Mouse (Mus musculus) hindbrain, embryonic 16.5 days (tissue): ENCODE data around the gene Gm42674. TPM values are rescaled to one million over a fixed set of nuclear protein-coding genes. Genes with fewer than 3 reads are reported as not detected.

Experiments
- ATAC-seq: fragments of 200-750 bp; cut with Nextera tagmentation; 2 replicates; pipeline ENCODE4 v1.8.0; 2017; ENCODE audit warnings: moderate TSS enrichment, moderate library complexity
- H3K27ac ChIP-seq: fragments of 300-500 bp; sonication (generic); 2 replicates; pipeline ENCODE4 v1.5.1; 2014; ENCODE audit warnings: low read depth, mild to moderate bottlenecking, control low read depth, low read length, moderate library complexity
- H3K27me3 ChIP-seq: fragments of 300-500 bp; sonication (generic); replicated peaks from 2 replicates; pipeline ENCODE4 v1.6.1; 2014; ENCODE audit warnings: low read length; ENCODE audit not compliant: control insufficient read depth, insufficient read depth
- H3K36me3 ChIP-seq: fragments of 300-500 bp; sonication (generic); 2 replicates; pipeline ENCODE4 v1.6.1; 2014; ENCODE audit warnings: mild to moderate bottlenecking, low read length, moderate library complexity, mixed read lengths; ENCODE audit not compliant: control insufficient read depth, insufficient read depth
- H3K4me1 ChIP-seq: fragments of 300-500 bp; sonication (generic); 2 replicates; pipeline ENCODE4 v1.6.1; 2014; ENCODE audit warnings: low read depth, low read length; ENCODE audit not compliant: control insufficient read depth, insufficient read depth
- H3K4me2 ChIP-seq: fragments of 300-500 bp; sonication (generic); 2 replicates; pipeline ENCODE4 v1.6.1; 2014; ENCODE audit warnings: mild to moderate bottlenecking, low read length, control low read depth, moderate library complexity
- H3K4me3 ChIP-seq: fragments of 300-500 bp; sonication (generic); 2 replicates; pipeline ENCODE4 v1.5.1; 2014; ENCODE audit warnings: mild to moderate bottlenecking, low read length, control low read depth, moderate library complexity
- H3K9ac ChIP-seq: fragments of 300-500 bp; sonication (generic); 2 replicates; pipeline ENCODE4 v1.6.1; 2014; ENCODE audit warnings: low read depth, mild to moderate bottlenecking, control low read depth, low read length, moderate library complexity
- H3K9me3 ChIP-seq: fragments of 300-500 bp; sonication (generic); 2 replicates; pipeline ENCODE4 v1.6.1; 2014; ENCODE audit warnings: mild to moderate bottlenecking, low read length, moderate library complexity; ENCODE audit not compliant: control insufficient read depth
- WGBS: fragments of 180-500 bp; shearing (Covaris S2); extraction: QIAGEN DNeasy Blood & Tissue Kit; methylation state at CpG from one replicate; pipeline ENCODE4 v1.1.7; 2014; 5-methylcytosine and 5-hydroxymethylcytosine counted together
- polyA plus RNA-seq: library from polyadenylated mRNA; unstranded; fragments of >200 nt; fragmentation: Nextera tagmentation; extraction: Ambion mirVana; gene quantifications from 2 replicates; pipeline ENCODE4 v1.2.1, GENCODE M21; 2015

Gene Gm42674
- polyA plus RNA-seq, 1 experiment from 2014 or later, result 0.51 TPM

GRCm38 (mm10) chr3:90594466-90594865 is 7.2 kb upstream of the Gm42674 start:
- no peak overlapping the region for H3K4me3 ChIP-seq
- no peak overlapping the region for H3K9ac ChIP-seq
- no peaks in the 10 kb centered on the region for H3K27me3 ChIP-seq
- H3K4me1 ChIP-seq, result no peaks in the 10 kb centered on the region
- H3K9me3 ChIP-seq, result no peaks in the 10 kb centered on the region
- H3K36me3 ChIP-seq, result no peaks in the 10 kb centered on the region
- WGBS, result 84% methylated on average over 1 of the region's 1 CpGs
- ATAC-seq, result no peak
- no peak overlapping the region for H3K27ac ChIP-seq
- H3K4me2 ChIP-seq, result no peak overlapping the region

- H3K4me3 ChIP-seq, result no peak overlapping the region
- H3K36me3 ChIP-seq, result no peaks in the 10 kb centered on the region
- H3K27ac ChIP-seq, result no peak overlapping the region
- H3K9ac ChIP-seq, result no peak overlapping the region
- no peak for ATAC-seq
- WGBS, result 80% methylated on average over 5 of the region's 5 CpGs
- H3K27me3 ChIP-seq, result no peaks in the 10 kb centered on the region
- H3K9me3 ChIP-seq, result no peaks in the 10 kb centered on the region
- no peaks in the 10 kb centered on the region for H3K4me1 ChIP-seq
- H3K4me2 ChIP-seq, result no peak overlapping the region
Observed at GRCm38 (mm10) chr3:90595556-90595955, 6.1 kb upstream of the Gm42674 start.

- Histone ChIP-seq H3K9ac (no peak overlapping the region), H3K9me3 (no peaks in the 10 kb centered on the region), H3K27ac (no peak overlapping the region), H3K4me2 (no peak overlapping the region), H3K4me3 (no peak overlapping the region), H3K36me3 (no peaks in the 10 kb centered on the region), H3K27me3 (no peaks in the 10 kb centered on the region), H3K4me1 (no peaks in the 10 kb centered on the region)
- no peak for ATAC-seq
- WGBS, result 89% methylated on average over 6 of the region's 6 CpGs
Observed at GRCm38 (mm10) chr3:90596810-90597209, 4.9 kb upstream of the Gm42674 start.

GRCm38 (mm10) chr3:90597736-90598135 is 4.0 kb upstream of the Gm42674 start:
- Histone ChIP-seq H3K9ac (no peak overlapping the region), H3K4me1 (no peaks in the 10 kb centered on the region), H3K4me2 (no peak overlapping the region), H3K36me3 (no peaks in the 10 kb centered on the region), H3K9me3 (no peaks in the 10 kb centered on the region), H3K27ac (no peak overlapping the region), H3K4me3 (no peak overlapping the region), H3K27me3 (no peaks in the 10 kb centered on the region)
- no peak for ATAC-seq
- 62% methylated on average over 6 of the region's 6 CpGs for WGBS

GRCm38 (mm10) chr3:90598212-90598611 is 3.5 kb upstream of the Gm42674 start:
- H3K27me3 ChIP-seq, result no peaks in the 10 kb centered on the region
- H3K27ac ChIP-seq, result no peak overlapping the region
- 86% methylated on average over 4 of the region's 4 CpGs for WGBS
- no peaks in the 10 kb centered on the region for H3K36me3 ChIP-seq
- no peaks in the 10 kb centered on the region for H3K9me3 ChIP-seq
- no peak overlapping the region for H3K4me3 ChIP-seq
- H3K9ac ChIP-seq, result no peak overlapping the region
- H3K4me1 ChIP-seq, result no peaks in the 10 kb centered on the region
- ATAC-seq, result no peak
- H3K4me2 ChIP-seq, result no peak overlapping the region

- 69% methylated on average over 3 of the region's 3 CpGs for WGBS
- no peak for ATAC-seq
Observed at GRCm38 (mm10) chr3:90599401-90599800, 2.3 kb upstream of the Gm42674 start.

GRCm38 (mm10) chr3:90600036-90600435 is 1.7 kb upstream of the Gm42674 start:
- Histone ChIP-seq H3K4me3 (no peak overlapping the region), H3K4me1 (no peaks in the 10 kb centered on the region; the same call in 1 of the 2 replicates), H3K27ac (no peak overlapping the region), H3K36me3 (no peaks in the 10 kb centered on the region), H3K4me2 (no peak overlapping the region), H3K9me3 (no peaks in the 10 kb centered on the region), H3K9ac (no peak overlapping the region), H3K27me3 (no peaks in the 10 kb centered on the region)
- WGBS, result 84% methylated on average over 6 of the region's 6 CpGs
- ATAC-seq, result no peak

More at GRCm38 (mm10) chr3:90599401-90599800, 2.3 kb upstream of the Gm42674 start:
- no peaks in the 10 kb centered on the region for H3K27me3 ChIP-seq
- H3K36me3 ChIP-seq, result no peaks in the 10 kb centered on the region
- no peak overlapping the region for H3K27ac ChIP-seq
- H3K9me3 ChIP-seq, result no peaks in the 10 kb centered on the region
- H3K4me2 ChIP-seq, result no peak overlapping the region
- no peak overlapping the region for H3K9ac ChIP-seq
- H3K4me1 ChIP-seq, result no peaks in the 10 kb centered on the region; the same call in 1 of the 2 replicates
- no peak overlapping the region for H3K4me3 ChIP-seq

- 79% methylated on average over 8 of the region's 8 CpGs for WGBS
- Histone ChIP-seq H3K27me3 (no peaks in the 10 kb centered on the region), H3K36me3 (no peaks in the 10 kb centered on the region), H3K9ac (no peak overlapping the region), H3K4me3 (no peak overlapping the region), H3K27ac (no peak overlapping the region), H3K4me2 (no peak overlapping the region), H3K4me1 (no peaks in the 10 kb centered on the region; the same call in 1 of the 2 replicates), H3K9me3 (no peaks in the 10 kb centered on the region)
- no peak for ATAC-seq
Observed at GRCm38 (mm10) chr3:90600458-90601195, 1.1 kb upstream of the Gm42674 start.

- Histone ChIP-seq H3K4me2 (no peak within 1 kb of the TSS), H3K4me3 (no peak within 1 kb of the TSS), H3K27ac (no peak within 1 kb of the TSS), H3K9me3 (no peaks in the 10 kb centered on the region), H3K36me3 (no peaks in the 10 kb centered on the region), H3K27me3 (no peaks in the 10 kb centered on the region), H3K4me1 (no peaks in the 10 kb centered on the region; the same call in 1 of the 2 replicates), H3K9ac (no peak within 1 kb of the TSS)
- no peak for ATAC-seq
- WGBS, result 68% methylated on average over 3 of the region's 3 CpGs
Observed at GRCm38 (mm10) chr3:90603623-90604022, 1.9 kb downstream of the Gm42674 start, which contains the start of gene S100a4. Gene S100a4, plus strand, starts transcription at chr3:90603771.
